Mouse (Mus musculus) hindbrain, embryonic 14.5 days (tissue): ENCODE measurements around the gene Apoh. TPM values are rescaled to one million over a fixed set of nuclear protein-coding genes. Genes with fewer than 3 reads are reported as not detected.

ENCODE experiments used
- ATAC-seq: fragments of 200-750 bp; cut with Nextera tagmentation; 2 replicates; pipeline ENCODE4 v1.8.0; 2017; ENCODE audit warnings: moderate number of reproducible peaks, mild to moderate bottlenecking, moderate TSS enrichment, moderate library complexity; ENCODE audit not compliant: low FRiP score
- DNase-seq: peaks from one replicate; pipeline ENCODE4 v3.0.0-alpha.2; 2015; ENCODE audit warnings: low spot score
- H3K27ac ChIP-seq: fragments of 300-500 bp; sonication (generic); 2 replicates; pipeline ENCODE4 v1.5.1; 2014; ENCODE audit warnings: mild to moderate bottlenecking, moderate library complexity
- H3K27me3 ChIP-seq: fragments of 300-500 bp; sonication (generic); 2 replicates; pipeline ENCODE4 v1.6.1; 2014; ENCODE audit warnings: mild to moderate bottlenecking, low read length, mixed read lengths; ENCODE audit not compliant: control insufficient read depth, insufficient read depth
- H3K36me3 ChIP-seq: fragments of 300-500 bp; sonication (generic); replicated peaks from 2 replicates; pipeline ENCODE4 v1.6.1; 2014; ENCODE audit not compliant: control insufficient read depth, insufficient read depth
- H3K4me1 ChIP-seq: fragments of 300-500 bp; sonication (generic); replicated peaks from 2 replicates; pipeline ENCODE4 v1.6.1; 2014; ENCODE audit warnings: antibody characterized with exemption, low read length, mixed read lengths; ENCODE audit not compliant: control insufficient read depth, insufficient read depth
- H3K4me2 ChIP-seq: fragments of 300-500 bp; sonication (generic); replicated peaks from 2 replicates; pipeline ENCODE4 v1.6.1; 2014; ENCODE audit warnings: mild to moderate bottlenecking, moderate library complexity
- H3K4me3 ChIP-seq: fragments of 300-500 bp; sonication (generic); replicated peaks from 2 replicates; pipeline ENCODE4 v1.5.1; 2014; ENCODE audit warnings: mild to moderate bottlenecking, low read length
- H3K9ac ChIP-seq: fragments of 300-500 bp; sonication (generic); 2 replicates; pipeline ENCODE4 v1.6.1; 2014
- H3K9me3 ChIP-seq: fragments of 300-500 bp; sonication (generic); 2 replicates; pipeline ENCODE4 v1.6.1; 2016; ENCODE audit warnings: low read length; ENCODE audit not compliant: control insufficient read depth
- WGBS: fragments of 180-500 bp; shearing (Covaris S2); extraction: QIAGEN DNeasy Blood & Tissue Kit; methylation state at CpG from one replicate; pipeline ENCODE4 v1.1.7; 2014; 5-methylcytosine and 5-hydroxymethylcytosine counted together
- polyA plus RNA-seq: library from polyadenylated mRNA; unstranded; fragments of >200 nt; fragmentation: Nextera tagmentation; extraction: Ambion mirVana; gene quantifications from 2 replicates; pipeline ENCODE4 v1.2.1, GENCODE M21; 2014

Gene Apoh
- polyA plus RNA-seq, 1 experiment from 2014 or later, result 0.59 TPM

- H3K4me3 ChIP-seq, result peak overlapping the region; percentile 71
- WGBS, result 35% methylated on average over 8 of the region's 8 CpGs
- H3K27ac ChIP-seq, result no peak overlapping the region
- no peaks in the 10 kb centered on the region for H3K9me3 ChIP-seq
- peak overlapping the region; percentile 98 for H3K4me2 ChIP-seq
- peaks cover 9% of the 10 kb centered on the region; the same call in 1 of the 2 replicates for H3K36me3 ChIP-seq
- peaks cover 14% of the 10 kb centered on the region for H3K4me1 ChIP-seq
- no peaks in the 10 kb centered on the region for H3K27me3 ChIP-seq
- peak overlapping the region; percentile 82 for H3K9ac ChIP-seq
- DNase-seq (no peak), ATAC-seq (no peak)
These were observed 1.4 kb upstream of the Apoh start for GRCm38 (mm10) chr11:108341783-108342182.

GRCm38 (mm10) chr11:108343789-108344462 is 772 bp downstream of the Apoh start, which contains the start of gene Prkca:
Prkca (minus strand) TSS chr11:108343928.
- under 1% methylated on average over 49 of the region's 63 CpGs for WGBS

GRCm38 (mm10) chr11:108344759-108345158 is 1.6 kb downstream of the Apoh start:
- no peaks in the 10 kb centered on the region for H3K27me3 ChIP-seq
- no peak for ATAC-seq
- H3K27ac ChIP-seq, result no peak overlapping the region
- H3K9me3 ChIP-seq, result no peaks in the 10 kb centered on the region
- H3K4me3 ChIP-seq, result peak overlapping the region; percentile 71
- peak overlapping the region; percentile 82 for H3K9ac ChIP-seq
- DNase-seq, result no peak
- H3K4me2 ChIP-seq, result peak overlapping the region; percentile 98
- 37% methylated on average over 8 of the region's 8 CpGs for whole genome bisulfite sequencing
- peaks cover 14% of the 10 kb centered on the region for H3K4me1 ChIP-seq
- H3K36me3 ChIP-seq, result peaks cover 2% of the 10 kb centered on the region; the same call in 1 of the 2 replicates

More at GRCm38 (mm10) chr11:108343789-108344462, 772 bp downstream of the Apoh start, which contains the start of gene Prkca:
- ATAC-seq (peak; percentile 95), DNase-seq (peak; percentile 99)
- H3K27me3 ChIP-seq, result no peaks in the 10 kb centered on the region
- peak within 1 kb of the TSS; percentile 82 for H3K9ac ChIP-seq
- peak within 1 kb of the TSS; percentile 88 for H3K27ac ChIP-seq
- H3K9me3 ChIP-seq, result no peaks in the 10 kb centered on the region
- peak within 1 kb of the TSS; percentile 71 for H3K4me3 ChIP-seq
- H3K36me3 ChIP-seq, result peaks cover 6% of the 10 kb centered on the region; the same call in 1 of the 2 replicates
- H3K4me2 ChIP-seq, result peak within 1 kb of the TSS; percentile 98
- H3K4me1 ChIP-seq, result peaks cover 14% of the 10 kb centered on the region

DNA sequence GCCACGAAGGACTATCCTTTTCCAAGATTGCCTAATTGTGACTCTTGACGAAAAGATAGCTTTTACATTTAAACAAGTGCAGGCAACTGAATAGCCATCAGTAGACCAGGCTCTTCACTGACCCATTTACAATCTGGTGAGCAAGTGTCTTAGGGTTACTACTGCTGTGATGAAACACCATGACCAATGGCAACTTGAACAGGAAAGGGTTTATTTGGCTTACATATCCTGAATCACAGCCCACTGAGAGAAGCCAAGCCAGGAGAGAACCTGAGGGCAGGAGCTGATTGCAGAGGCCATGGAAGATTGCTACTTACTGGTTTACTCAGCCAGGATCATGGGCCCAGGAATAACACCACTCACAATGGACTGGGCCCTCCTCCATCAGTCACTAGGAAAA is 2.2 kb downstream of the Apoh start:
- WGBS, result 91% methylated on average over 2 of the region's 2 CpGs
- Histone ChIP-seq H3K27ac (no peak overlapping the region), H3K4me2 (no peak overlapping the region), H3K9ac (no peak overlapping the region), H3K9me3 (no peaks in the 10 kb centered on the region), H3K4me1 (peaks cover 14% of the 10 kb centered on the region), H3K27me3 (no peaks in the 10 kb centered on the region), H3K36me3 (no peaks in the 10 kb centered on the region), H3K4me3 (no peak overlapping the region)
- DNase-seq (no peak), ATAC-seq (no peak)

GRCm38 (mm10) chr11:108350799-108351198 is 7.6 kb downstream of the Apoh start:
- DNase-seq (no peak), ATAC-seq (no peak)
- WGBS, result 74% methylated on average over 4 of the region's 4 CpGs
- Histone ChIP-seq H3K27ac (no peak overlapping the region), H3K27me3 (no peaks in the 10 kb centered on the region), H3K4me3 (no peak overlapping the region), H3K4me1 (no peaks in the 10 kb centered on the region; the same call in 1 of the 2 replicates), H3K36me3 (no peaks in the 10 kb centered on the region), H3K9me3 (no peaks in the 10 kb centered on the region), H3K9ac (no peak overlapping the region), H3K4me2 (no peak overlapping the region)

DNA sequence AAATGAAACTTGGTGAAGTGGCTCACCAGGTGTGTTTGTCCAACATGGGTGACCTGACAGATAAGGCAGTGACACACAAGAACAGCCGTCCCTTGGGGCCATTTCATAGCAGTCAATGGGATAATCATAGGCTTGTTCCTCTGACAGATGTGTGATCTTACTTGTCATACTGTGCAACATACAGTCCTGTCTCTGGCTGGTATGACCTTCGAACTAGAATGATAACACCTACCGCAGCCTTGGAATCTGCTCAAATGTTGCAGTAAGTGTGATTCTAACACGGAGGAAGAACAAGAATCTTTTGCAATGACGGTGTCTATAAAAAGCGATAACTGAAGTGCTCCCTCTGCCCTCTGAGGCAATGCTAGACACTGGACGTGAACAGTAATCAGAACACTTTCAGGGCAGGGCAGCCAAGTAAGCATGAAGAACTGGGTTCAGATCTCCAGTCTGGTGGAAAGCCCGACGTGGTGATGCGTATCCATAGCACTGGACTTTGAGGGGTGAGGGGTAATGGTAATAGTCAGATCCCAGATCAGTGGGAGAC is 9.8 kb downstream of the Apoh start:
- Histone ChIP-seq H3K4me2 (no peak overlapping the region), H3K9ac (no peak overlapping the region), H3K4me3 (no peak overlapping the region), H3K27me3 (no peaks in the 10 kb centered on the region), H3K36me3 (no peaks in the 10 kb centered on the region), H3K27ac (no peak overlapping the region), H3K9me3 (no peaks in the 10 kb centered on the region), H3K4me1 (no peaks in the 10 kb centered on the region; the same call in 1 of the 2 replicates)
- WGBS, result 92% methylated on average over 10 of the region's 10 CpGs
- no peak for DNase-seq
- no peak for ATAC-seq

DNA sequence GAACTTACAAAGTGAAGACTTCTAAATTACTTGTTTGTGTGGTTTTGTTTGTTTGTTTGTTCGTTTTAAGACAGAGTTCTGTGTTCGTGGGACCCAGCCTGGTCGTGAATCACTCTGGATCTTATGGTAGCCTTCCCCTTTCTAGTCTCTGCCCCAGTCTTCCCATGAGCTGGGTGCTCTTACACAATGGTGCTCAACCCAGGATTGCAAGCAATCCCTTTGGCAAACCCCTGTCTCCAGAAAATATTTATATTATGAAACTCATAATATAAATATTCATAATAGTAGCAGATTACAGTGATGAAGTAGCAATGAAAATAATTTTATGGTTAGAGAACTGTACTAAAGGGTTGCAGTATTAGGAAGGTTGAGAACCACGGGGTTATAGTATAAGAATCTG is 12.9 kb downstream of the Apoh start:
- Histone ChIP-seq H3K4me1 (no peaks in the 10 kb centered on the region), H3K9ac (no peak overlapping the region), H3K36me3 (no peaks in the 10 kb centered on the region), H3K27ac (no peak overlapping the region), H3K4me3 (no peak overlapping the region), H3K9me3 (no peaks in the 10 kb centered on the region), H3K4me2 (no peak overlapping the region), H3K27me3 (no peaks in the 10 kb centered on the region)
- no peak for ATAC-seq
- 88% methylated on average over 4 of the region's 4 CpGs for WGBS
- DNase-seq, result no peak

DNA sequence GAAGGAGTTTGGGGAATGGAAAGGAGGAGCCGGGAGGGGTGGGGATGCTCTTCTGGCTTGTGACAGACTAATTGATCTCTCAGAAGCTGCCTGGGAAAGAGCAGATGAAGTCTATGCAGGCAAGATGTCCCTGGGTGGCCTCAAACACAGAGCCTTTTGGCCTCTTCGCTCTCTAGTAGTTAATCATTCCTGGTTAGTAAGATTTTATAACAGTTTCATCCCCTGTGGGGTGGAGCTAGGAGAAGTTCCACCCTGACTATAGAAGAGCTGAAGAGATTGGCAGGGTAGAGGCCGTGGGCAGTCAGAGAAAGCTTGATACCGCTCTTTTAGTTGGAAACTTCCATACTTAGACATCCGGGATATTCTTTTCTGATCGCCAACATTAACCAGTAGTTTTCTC is 15.8 kb downstream of the Apoh start:
- 79% methylated on average over 6 of the region's 6 CpGs for WGBS
- Histone ChIP-seq H3K9me3 (no peaks in the 10 kb centered on the region), H3K27ac (no peak overlapping the region), H3K4me2 (no peak overlapping the region), H3K27me3 (no peaks in the 10 kb centered on the region), H3K9ac (no peak overlapping the region), H3K36me3 (no peaks in the 10 kb centered on the region), H3K4me1 (no peaks in the 10 kb centered on the region), H3K4me3 (no peak overlapping the region)
- ATAC-seq, result no peak
- no peak for DNase-seq

- no peak for DNase-seq
- Histone ChIP-seq H3K27ac (no peak overlapping the region), H3K4me2 (no peak overlapping the region), H3K9ac (no peak overlapping the region), H3K4me1 (no peaks in the 10 kb centered on the region), H3K27me3 (no peaks in the 10 kb centered on the region), H3K36me3 (no peaks in the 10 kb centered on the region), H3K4me3 (no peak overlapping the region), H3K9me3 (no peaks in the 10 kb centered on the region)
- no peak for ATAC-seq
- 93% methylated on average over 4 of the region's 4 CpGs for WGBS
These were observed 17.8 kb downstream of the Apoh start for GRCm38 (mm10) chr11:108360983-108361382.
